Mouse (Mus musculus) right cerebral cortex, postnatal 36 days (tissue): ENCODE results near the gene Zmym5.
"Not testable (repeated sequence)": the region's sequence is repeated elsewhere in the genome, so short reads cannot be mapped to it uniquely, and the experiment has no call there.

ENCODE experiments used
- DNase-seq, 2 experiments: peaks; one replicate each; pipeline ENCODE4 v3.0.0; 2022; ENCODE audit warnings: low spot score in 2 of 2, mixed read lengths in 1 of 2

The Zmym5 gene

DNA sequence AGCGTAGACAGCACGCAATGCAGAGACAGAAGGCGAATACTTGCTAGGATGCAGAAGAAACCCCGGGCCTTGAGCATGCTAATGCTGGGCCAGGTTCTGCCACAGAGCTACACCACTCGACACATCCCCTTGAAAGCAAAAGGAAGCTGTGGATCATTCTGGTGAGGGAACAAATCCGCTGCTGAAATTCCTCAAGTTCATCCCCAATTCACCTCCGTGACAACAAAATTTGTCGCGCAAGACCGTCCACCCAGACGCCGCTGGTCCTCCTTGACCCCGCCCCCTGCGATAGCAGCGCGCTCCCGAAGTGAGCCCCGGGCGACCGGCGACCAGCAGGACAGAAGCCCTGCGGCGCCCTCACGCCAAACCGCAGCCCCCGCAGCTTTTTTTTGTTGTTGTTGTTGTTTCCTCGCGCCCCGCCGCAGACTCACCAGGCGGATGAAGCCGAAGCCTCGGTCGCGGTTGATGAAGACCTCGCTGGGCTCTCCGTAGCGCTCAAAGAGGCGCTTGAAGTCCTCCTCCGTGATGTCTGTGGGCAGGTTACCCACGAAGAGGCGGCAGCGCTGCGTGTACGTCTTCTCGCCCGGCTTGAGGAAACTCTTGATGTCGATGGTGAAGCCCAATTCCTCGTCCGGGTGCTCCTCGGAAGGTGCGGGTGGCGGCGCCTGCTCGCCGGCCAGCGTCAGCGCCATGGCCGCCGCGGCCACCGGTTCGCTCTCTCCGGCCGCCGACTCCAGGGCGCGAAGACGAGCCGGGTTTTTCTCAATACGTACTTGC lies 34.0 kb downstream of the Zmym5 start:
- peak; percentile 44 to 45 for DNase-seq

DNA sequence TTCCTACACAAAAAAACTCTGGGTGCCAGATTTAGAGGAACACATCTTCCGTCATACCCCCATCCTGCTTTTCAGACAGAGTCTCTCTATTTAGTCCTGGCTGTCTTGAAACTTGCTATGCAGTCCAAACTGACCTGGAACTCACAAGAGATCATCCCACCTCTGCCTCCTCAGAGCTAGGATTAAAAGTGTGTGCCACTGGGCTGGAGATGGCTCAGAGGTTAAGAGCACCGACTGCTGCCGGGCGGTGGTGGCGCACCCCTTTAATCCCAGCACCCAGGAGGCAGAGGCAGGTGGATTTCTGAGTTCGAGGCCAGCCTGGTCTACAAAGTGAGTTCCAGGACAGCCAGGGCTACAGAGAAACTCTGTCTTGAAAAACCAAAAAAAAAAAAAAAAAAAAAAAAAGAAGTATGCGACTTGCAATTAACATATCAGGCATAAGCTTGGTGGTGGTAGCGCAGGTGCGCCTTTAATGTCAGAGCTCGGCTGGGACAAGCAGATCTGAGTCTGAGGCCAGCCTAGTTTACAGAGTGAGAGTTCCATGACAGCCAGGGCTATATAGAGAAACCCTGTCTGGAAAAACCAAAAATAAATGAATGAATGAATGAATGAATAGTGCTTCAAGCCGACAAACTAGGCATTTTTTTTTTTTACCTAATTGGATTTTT lies 34.8 kb downstream of the Zmym5 start:
- DNase-seq = no peak

DNA sequence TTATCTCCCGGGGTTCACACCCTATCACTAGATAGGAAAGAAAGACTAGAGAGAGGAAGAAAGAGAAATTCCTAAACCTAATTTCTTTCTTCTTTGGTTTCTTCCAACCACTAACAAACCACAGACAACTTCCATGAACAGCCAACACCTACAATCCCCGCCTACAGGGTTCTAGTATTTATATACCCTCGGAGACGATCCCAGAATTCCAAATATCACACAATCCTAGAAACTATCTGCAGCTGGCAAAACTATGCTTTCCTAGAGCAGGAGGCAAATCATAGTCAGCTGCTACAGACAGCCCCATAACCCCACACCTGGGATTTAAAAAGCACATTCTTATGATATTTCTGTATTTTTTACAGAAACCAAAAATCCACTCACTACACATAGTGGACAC lies 36.1 kb downstream of the Zmym5 start:
- peak in 1 of 2 experiments; percentile 29 for DNase-seq

DNA sequence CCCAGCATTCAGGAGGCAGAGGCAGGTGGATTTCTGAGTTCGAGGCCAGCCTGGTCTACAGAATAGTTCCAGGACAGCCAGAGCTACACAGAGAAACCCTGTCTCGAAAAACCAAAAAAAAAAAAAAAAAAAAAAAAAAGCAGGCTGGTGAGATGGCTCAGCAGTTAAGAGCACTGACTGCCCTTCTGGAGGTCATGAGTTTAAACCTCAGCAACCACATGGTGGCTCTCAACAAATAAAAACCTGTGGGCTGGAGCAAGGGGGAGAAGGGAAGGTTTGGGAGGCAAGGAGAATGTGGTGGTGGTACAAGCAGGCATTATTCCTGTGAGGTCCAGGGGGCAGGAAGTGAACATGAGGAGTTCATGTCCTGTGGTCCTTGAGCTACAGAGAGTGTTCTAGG lies 45.1 kb downstream of the Zmym5 start:
- not testable (repeated sequence) for DNase-seq

DNA sequence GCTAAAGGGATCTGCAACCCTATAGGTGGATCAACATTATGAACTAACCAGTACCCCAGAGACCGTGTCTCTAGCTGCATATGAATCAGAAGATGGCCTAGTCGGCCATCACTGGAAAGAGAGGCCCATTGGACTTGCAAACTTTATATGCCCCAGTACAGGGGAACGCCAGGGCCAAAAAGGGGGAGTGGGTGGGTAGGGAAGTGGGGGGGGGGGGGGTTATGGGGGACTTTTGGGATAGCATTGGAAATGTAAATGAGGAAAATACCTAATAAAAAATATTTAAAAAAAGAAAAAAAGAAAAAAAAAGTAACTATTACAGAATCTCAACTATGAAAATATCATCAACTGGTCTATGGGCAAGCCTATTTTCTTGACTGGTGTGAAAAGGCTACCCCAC lies 46.4 kb downstream of the Zmym5 start:
- not testable (repeated sequence) for DNase-seq

DNA sequence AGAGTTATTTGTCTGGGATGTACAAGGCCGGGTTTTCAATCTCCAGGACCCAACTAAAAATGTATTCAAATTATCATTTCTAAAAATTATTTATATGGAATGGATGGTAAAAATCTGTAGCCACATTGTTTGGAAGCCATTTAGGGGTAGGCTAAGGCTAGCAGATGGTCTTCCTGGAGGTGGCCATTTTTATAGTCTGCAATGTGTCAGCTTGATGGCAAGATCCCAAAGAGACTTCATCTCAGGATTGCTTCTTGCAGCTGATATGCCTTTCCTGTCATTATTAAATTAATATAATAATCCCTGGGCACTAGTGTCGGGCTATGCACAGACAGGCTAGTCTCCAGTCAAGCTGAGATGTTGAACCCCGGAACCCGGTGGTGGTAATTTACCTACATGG lies 60.2 kb downstream of the Zmym5 start:
- DNase-seq = no peak
